Mouse (Mus musculus): Measurements from ENCODE around the gene Fam32a. TPM values are rescaled to one million over a fixed set of nuclear protein-coding genes. Genes with fewer than 3 reads are reported as not detected.
A peak's percentile ranks its signal among the peaks of the same experiment; 100 is the strongest.

Gene Fam32a
- polyA plus RNA-seq, 1 experiment from 2014 or later = 111 TPM

DNA sequence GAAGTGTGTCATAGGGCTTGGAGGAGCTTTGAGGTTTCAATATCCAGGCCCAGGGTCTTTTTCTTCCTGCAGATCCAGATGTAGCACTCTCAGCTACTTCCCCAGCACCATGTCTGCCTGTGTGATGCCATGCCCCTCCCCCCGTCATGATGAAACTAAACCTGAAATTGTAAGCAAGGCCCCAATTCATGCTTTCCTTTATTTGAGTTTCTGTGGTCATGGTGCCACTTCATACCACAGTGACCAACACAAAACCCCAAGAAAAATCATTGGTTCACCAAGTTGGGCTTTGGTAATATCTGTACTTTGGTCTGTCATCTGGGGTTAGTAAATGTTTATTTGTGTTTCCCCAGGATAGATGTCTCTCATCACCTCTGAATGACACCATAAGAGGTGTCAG is 10.9 kb upstream of the Fam32a start:
- H3K9me3 ChIP-seq (replicated peaks; ENCODE audit: control insufficient read depth, low read length, poor library complexity, severe bottlenecking) = no peaks in the 10 kb centered on the region
- H3K4me3 ChIP-seq (ENCODE audit: low read depth, low read length) = no peak overlapping the region
- H3K4me2 ChIP-seq (ENCODE audit: low read length) = no peak overlapping the region
- H3K27ac ChIP-seq (ENCODE audit: low read length) = no peak overlapping the region
- no peaks in the 10 kb centered on the region for H3K4me1 ChIP-seq (ENCODE audit: control insufficient read depth, insufficient read depth, low read length)
- H3K9ac ChIP-seq (ENCODE audit: low read depth, low read length) = no peak overlapping the region
- no peak for ATAC-seq
- no peaks in the 10 kb centered on the region for H3K36me3 ChIP-seq (ENCODE audit: control insufficient read depth, insufficient read depth, low read length)
- WGBS = 94% methylated on average over 1 of the region's 1 CpGs
- H3K27me3 ChIP-seq (ENCODE audit: control insufficient read depth, insufficient read depth, low read depth, low read length) = no peaks in the 10 kb centered on the region; the same call in 1 of the 2 replicates

- no peak overlapping the region for H3K9ac ChIP-seq (ENCODE audit: low read depth, low read length)
- no peaks in the 10 kb centered on the region for H3K36me3 ChIP-seq (ENCODE audit: control insufficient read depth, insufficient read depth, low read length)
- peaks cover 3% of the 10 kb centered on the region for H3K27me3 ChIP-seq (ENCODE audit: control insufficient read depth, insufficient read depth, low read depth, low read length)
- no peak overlapping the region for H3K27ac ChIP-seq (ENCODE audit: low read length)
- H3K4me2 ChIP-seq (ENCODE audit: low read length) = no peak overlapping the region
- no peak overlapping the region for H3K4me3 ChIP-seq (ENCODE audit: low read depth, low read length)
- H3K9me3 ChIP-seq (replicated peaks; ENCODE audit: control insufficient read depth, low read length, poor library complexity, severe bottlenecking) = no peaks in the 10 kb centered on the region
- WGBS = 81% methylated on average over 4 of the region's 4 CpGs
- ATAC-seq = no peak
- H3K4me1 ChIP-seq (ENCODE audit: control insufficient read depth, insufficient read depth, low read length) = no peaks in the 10 kb centered on the region
Observed at GRCm38 (mm10) chr8:72210222-72210621, 9.3 kb upstream of the Fam32a start.

DNA sequence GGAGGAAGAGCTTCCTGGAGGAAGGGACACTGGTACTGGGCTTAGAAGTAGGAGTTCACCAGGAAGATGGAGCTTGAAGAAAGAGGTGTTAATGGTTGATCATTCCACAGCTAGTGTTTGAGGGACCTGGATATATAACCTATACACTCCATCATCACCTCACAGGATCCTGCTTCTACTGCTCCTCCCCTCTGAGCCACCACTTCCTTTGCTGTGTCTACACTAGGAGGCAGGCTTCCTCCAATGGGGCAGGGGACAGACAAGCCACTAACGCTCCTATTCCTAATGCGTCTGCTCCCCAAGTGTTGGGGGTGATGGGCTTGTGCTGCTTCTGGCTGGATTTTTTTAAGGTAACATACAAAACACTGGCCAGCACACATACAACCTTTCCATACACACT is 8.8 kb upstream of the Fam32a start:
- Histone ChIP-seq H3K27me3 (ENCODE audit: control insufficient read depth, insufficient read depth, low read depth, low read length) (peaks cover 5% of the 10 kb centered on the region), H3K4me3 (ENCODE audit: low read depth, low read length) (no peak overlapping the region), H3K36me3 (ENCODE audit: control insufficient read depth, insufficient read depth, low read length) (no peaks in the 10 kb centered on the region), H3K4me2 (ENCODE audit: low read length) (no peak overlapping the region), H3K9ac (ENCODE audit: low read depth, low read length) (no peak overlapping the region), H3K4me1 (ENCODE audit: control insufficient read depth, insufficient read depth, low read length) (no peaks in the 10 kb centered on the region), H3K27ac (ENCODE audit: low read length) (no peak overlapping the region), H3K9me3 (replicated peaks; ENCODE audit: control insufficient read depth, low read length, poor library complexity, severe bottlenecking) (no peaks in the 10 kb centered on the region)
- WGBS = 67% methylated on average over 2 of the region's 2 CpGs
- no peak for ATAC-seq

DNA sequence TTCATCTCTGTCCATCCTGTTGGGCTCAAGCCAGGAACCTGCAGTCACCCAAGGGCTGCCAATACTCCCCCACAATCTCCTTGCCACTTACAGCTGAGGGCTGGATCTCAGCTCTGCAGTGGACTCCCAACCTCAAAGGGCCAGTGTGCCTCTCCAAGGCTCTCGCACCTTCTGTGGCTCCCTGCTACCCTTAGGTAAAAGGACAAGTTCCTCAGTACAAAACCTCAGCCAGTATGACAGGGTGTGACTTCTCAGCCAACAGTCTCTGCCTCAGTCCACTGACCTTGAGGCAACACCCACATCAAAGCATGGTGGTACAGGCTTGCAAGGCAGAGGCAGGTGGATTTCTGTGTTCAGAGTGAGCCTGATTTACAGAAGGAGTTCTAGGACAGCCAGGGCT is 7.7 kb upstream of the Fam32a start:
- no peak overlapping the region for H3K9ac ChIP-seq (ENCODE audit: low read depth, low read length)
- H3K27me3 ChIP-seq (ENCODE audit: control insufficient read depth, insufficient read depth, low read depth, low read length) = peaks cover 12% of the 10 kb centered on the region
- no peak overlapping the region for H3K4me2 ChIP-seq (ENCODE audit: low read length)
- no peak overlapping the region for H3K4me3 ChIP-seq (ENCODE audit: low read depth, low read length)
- H3K4me1 ChIP-seq (ENCODE audit: control insufficient read depth, insufficient read depth, low read length) = no peaks in the 10 kb centered on the region
- H3K27ac ChIP-seq (ENCODE audit: low read length) = no peak overlapping the region
- no peaks in the 10 kb centered on the region for H3K36me3 ChIP-seq (ENCODE audit: control insufficient read depth, insufficient read depth, low read length)
- no peak for ATAC-seq
- H3K9me3 ChIP-seq (replicated peaks; ENCODE audit: control insufficient read depth, low read length, poor library complexity, severe bottlenecking) = no peaks in the 10 kb centered on the region
- 89% methylated on average over 1 of the region's 1 CpGs for WGBS

DNA sequence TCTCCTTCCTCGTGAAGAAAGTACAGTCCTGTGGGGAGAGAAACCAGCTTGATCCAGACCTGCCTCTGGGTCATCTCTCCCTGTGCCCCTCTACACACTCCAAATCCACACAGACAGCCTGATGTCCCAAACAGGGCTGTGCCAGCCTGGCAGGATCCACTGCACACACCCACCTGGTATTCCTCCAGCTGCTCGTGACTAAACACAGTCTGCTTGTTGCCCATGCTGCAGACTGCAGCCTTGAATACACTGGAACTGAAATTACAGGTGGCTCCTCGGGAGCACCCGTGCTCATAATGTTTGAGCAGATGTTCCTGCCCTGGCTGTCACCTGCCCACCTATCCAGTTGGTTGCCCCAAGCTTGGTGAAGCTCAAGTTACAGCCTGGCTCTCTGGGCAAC is 6.8 kb upstream of the Fam32a start, which contains the start of gene Cib3:
Cib3 (minus strand) TSS at position 87 of the 400 bp plus-strand sequence.
- Histone ChIP-seq H3K27me3 (ENCODE audit: control insufficient read depth, insufficient read depth, low read depth, low read length) (peaks cover 12% of the 10 kb centered on the region), H3K9me3 (replicated peaks; ENCODE audit: control insufficient read depth, low read length, poor library complexity, severe bottlenecking) (no peaks in the 10 kb centered on the region), H3K4me3 (ENCODE audit: low read depth, low read length) (no peak within 1 kb of the TSS), H3K36me3 (ENCODE audit: control insufficient read depth, insufficient read depth, low read length) (no peaks in the 10 kb centered on the region), H3K9ac (ENCODE audit: low read depth, low read length) (no peak within 1 kb of the TSS), H3K27ac (ENCODE audit: low read length) (no peak within 1 kb of the TSS), H3K4me2 (ENCODE audit: low read length) (no peak within 1 kb of the TSS), H3K4me1 (ENCODE audit: control insufficient read depth, insufficient read depth, low read length) (no peaks in the 10 kb centered on the region)
- no peak for ATAC-seq
- 57% methylated on average over 4 of the region's 4 CpGs for WGBS

- Histone ChIP-seq H3K4me2 (ENCODE audit: low read length) (no peak within 1 kb of the TSS), H3K4me3 (ENCODE audit: low read depth, low read length) (no peak within 1 kb of the TSS), H3K27me3 (ENCODE audit: control insufficient read depth, insufficient read depth, low read depth, low read length) (peaks cover 12% of the 10 kb centered on the region), H3K27ac (ENCODE audit: low read length) (no peak within 1 kb of the TSS), H3K9me3 (replicated peaks; ENCODE audit: control insufficient read depth, low read length, poor library complexity, severe bottlenecking) (no peaks in the 10 kb centered on the region), H3K9ac (ENCODE audit: low read depth, low read length) (no peak within 1 kb of the TSS), H3K36me3 (ENCODE audit: control insufficient read depth, insufficient read depth, low read length) (no peaks in the 10 kb centered on the region), H3K4me1 (ENCODE audit: control insufficient read depth, insufficient read depth, low read length) (no peaks in the 10 kb centered on the region)
- 80% methylated on average over 4 of the region's 4 CpGs for WGBS
- no peak for ATAC-seq
Observed at GRCm38 (mm10) chr8:72213536-72213935, 6.0 kb upstream of the Fam32a start, which contains the start of gene Gm11034. Gm11034 (minus strand) TSS chr8:72213636.

- Histone ChIP-seq H3K36me3 (ENCODE audit: control insufficient read depth, insufficient read depth, low read length) (no peaks in the 10 kb centered on the region), H3K27me3 (ENCODE audit: control insufficient read depth, insufficient read depth, low read depth, low read length) (peaks cover 12% of the 10 kb centered on the region), H3K9ac (ENCODE audit: low read depth, low read length) (no peak overlapping the region), H3K9me3 (replicated peaks; ENCODE audit: control insufficient read depth, low read length, poor library complexity, severe bottlenecking) (no peaks in the 10 kb centered on the region), H3K4me2 (ENCODE audit: low read length) (no peak overlapping the region), H3K27ac (ENCODE audit: low read length) (no peak overlapping the region), H3K4me3 (ENCODE audit: low read depth, low read length) (no peak overlapping the region), H3K4me1 (ENCODE audit: control insufficient read depth, insufficient read depth, low read length) (no peaks in the 10 kb centered on the region)
- ATAC-seq = no peak
- 43% methylated on average over 2 of the region's 2 CpGs for WGBS
Observed at GRCm38 (mm10) chr8:72215060-72215459, 4.5 kb upstream of the Fam32a start.

- Histone ChIP-seq H3K4me1 (ENCODE audit: control insufficient read depth, insufficient read depth, low read length) (peaks cover 8% of the 10 kb centered on the region), H3K4me2 (ENCODE audit: low read length) (no peak overlapping the region), H3K27ac (ENCODE audit: low read length) (no peak overlapping the region), H3K9ac (ENCODE audit: low read depth, low read length) (no peak overlapping the region), H3K9me3 (replicated peaks; ENCODE audit: control insufficient read depth, low read length, poor library complexity, severe bottlenecking) (no peaks in the 10 kb centered on the region), H3K36me3 (ENCODE audit: control insufficient read depth, insufficient read depth, low read length) (no peaks in the 10 kb centered on the region), H3K27me3 (ENCODE audit: control insufficient read depth, insufficient read depth, low read depth, low read length) (peaks cover 12% of the 10 kb centered on the region), H3K4me3 (ENCODE audit: low read depth, low read length) (no peak overlapping the region)
- 50% methylated on average over 1 of the region's 1 CpGs for WGBS
- no peak for ATAC-seq
Observed at GRCm38 (mm10) chr8:72215871-72216270, 3.7 kb upstream of the Fam32a start.

GRCm38 (mm10) chr8:72218781-72219540 is 569 bp upstream of the Fam32a start:
- H3K4me1 ChIP-seq (ENCODE audit: control insufficient read depth, insufficient read depth, low read length) = peaks cover 14% of the 10 kb centered on the region
- peaks cover 12% of the 10 kb centered on the region for H3K27me3 ChIP-seq (ENCODE audit: control insufficient read depth, insufficient read depth, low read depth, low read length)
- no peak overlapping the region for H3K9ac ChIP-seq (ENCODE audit: low read depth, low read length)
- 75% methylated on average over 9 of the region's 10 CpGs for WGBS
- H3K27ac ChIP-seq (ENCODE audit: low read length) = 0 out of 2 replicates have a peak overlapping the region, but pooled peaks have one; percentile 73
- peak; percentile 50 for ATAC-seq
- peak overlapping the region; percentile 90 for H3K4me2 ChIP-seq (ENCODE audit: low read length)
- peaks cover 10% of the 10 kb centered on the region for H3K36me3 ChIP-seq (ENCODE audit: control insufficient read depth, insufficient read depth, low read length)
- peak overlapping the region; percentile 57 for H3K4me3 ChIP-seq (ENCODE audit: low read depth, low read length)
- H3K9me3 ChIP-seq (replicated peaks; ENCODE audit: control insufficient read depth, low read length, poor library complexity, severe bottlenecking) = no peaks in the 10 kb centered on the region
